Mouse (Mus musculus): Measurements from ENCODE around the gene Pex11b. TPM values are rescaled to one million over a fixed set of nuclear protein-coding genes. Genes with fewer than 3 reads are reported as not detected.
"Not testable (repeated sequence)": the region's sequence is repeated elsewhere in the genome, so short reads cannot be mapped to it uniquely, and the experiment has no call there.

Pex11b gene
- polyA plus RNA-seq, 1 experiment from 2014 or later: 44.6 TPM

DNA sequence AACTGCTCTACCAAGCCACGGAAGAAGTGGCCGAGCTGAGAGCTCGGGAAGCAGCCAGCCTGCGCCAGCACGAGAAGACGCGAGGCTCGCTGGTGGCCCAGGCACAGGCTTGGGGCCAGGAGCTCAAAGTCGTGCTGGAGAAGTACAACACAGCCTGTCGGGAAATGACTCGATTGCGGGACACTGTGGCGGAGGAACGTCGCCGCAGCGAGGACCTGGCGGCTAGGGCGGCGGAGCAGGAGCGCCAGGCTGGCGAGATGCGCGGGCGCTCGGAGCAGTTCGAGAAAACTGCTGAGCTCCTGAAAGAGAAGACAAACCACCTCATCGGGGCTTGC, 49.6 kb downstream of the Pex11b start:
- Histone ChIP-seq H3K27me3 (ENCODE audit: low read depth, poor library complexity, severe bottlenecking) (peaks cover 81% of the 10 kb centered on the region), H3K27ac (peak overlapping the region; percentile 14), H3K4me3 (peak overlapping the region; percentile 42), H3K36me3 (no peaks in the 10 kb centered on the region), H3K9me3 (replicated peaks) (no peaks in the 10 kb centered on the region), H3K4me1 (peaks cover 16% of the 10 kb centered on the region)
- peak; percentile 59 for DNase-seq (ENCODE audit: low spot score)
- 19% methylated on average over 28 of the region's 28 CpGs for WGBS

DNA sequence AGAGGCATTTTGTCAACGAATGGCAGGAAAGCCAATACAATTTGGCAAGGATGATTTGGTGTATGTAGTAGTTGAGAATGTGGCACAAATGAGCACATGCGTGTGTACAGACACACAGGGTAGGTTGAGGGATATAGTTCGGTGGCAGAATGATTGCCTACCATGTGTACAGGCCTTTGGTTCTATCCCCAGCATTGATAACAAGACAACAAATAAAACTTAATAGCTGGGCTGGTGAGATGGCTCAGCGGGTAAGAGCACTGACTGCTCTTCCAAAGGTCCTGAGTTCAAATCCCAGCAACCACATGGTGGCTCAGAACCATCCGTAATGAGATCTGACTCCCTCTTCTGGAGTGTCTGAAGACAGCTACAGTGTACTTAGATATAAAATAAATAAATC, 50.9 kb downstream of the Pex11b start:
- not testable (repeated sequence) for DNase-seq (ENCODE audit: low spot score); H3K4me3 ChIP-seq; H3K9me3 ChIP-seq (replicated peaks); H3K36me3 ChIP-seq; H3K27ac ChIP-seq
- peaks cover 72% of the 10 kb centered on the region for H3K27me3 ChIP-seq (ENCODE audit: low read depth, poor library complexity, severe bottlenecking)
- peaks cover 10% of the 10 kb centered on the region for H3K4me1 ChIP-seq
- WGBS: 93% methylated on average over 5 of the region's 5 CpGs

DNA sequence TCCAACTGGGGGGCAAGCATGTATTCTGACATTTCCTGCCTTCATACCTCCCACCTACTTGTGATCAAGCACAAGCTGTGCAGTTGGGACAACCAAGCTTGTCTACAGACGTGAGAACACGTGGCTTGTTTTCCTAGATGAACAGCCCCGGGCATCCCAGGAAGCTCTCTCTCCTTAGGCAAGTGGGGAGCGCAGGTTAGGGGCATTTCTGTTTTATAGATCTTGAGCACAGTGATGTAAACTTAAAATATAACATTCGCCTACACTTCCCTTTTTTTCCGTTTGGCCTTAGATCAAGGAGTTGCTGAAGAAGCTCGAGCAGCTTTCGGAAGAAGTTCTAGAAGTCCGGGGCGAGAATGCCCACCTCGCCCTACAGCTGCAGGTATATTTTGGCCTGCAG, 53.7 kb downstream of the Pex11b start:
- no peaks in the 10 kb centered on the region for H3K36me3 ChIP-seq
- H3K27me3 ChIP-seq (ENCODE audit: low read depth, poor library complexity, severe bottlenecking): peaks cover 44% of the 10 kb centered on the region
- no peak overlapping the region for H3K4me3 ChIP-seq
- no peak for DNase-seq (ENCODE audit: low spot score)
- WGBS: 80% methylated on average over 11 of the region's 11 CpGs
- no peak overlapping the region for H3K27ac ChIP-seq
- H3K4me1 ChIP-seq: peaks cover 16% of the 10 kb centered on the region
- H3K9me3 ChIP-seq (replicated peaks): no peaks in the 10 kb centered on the region

DNA sequence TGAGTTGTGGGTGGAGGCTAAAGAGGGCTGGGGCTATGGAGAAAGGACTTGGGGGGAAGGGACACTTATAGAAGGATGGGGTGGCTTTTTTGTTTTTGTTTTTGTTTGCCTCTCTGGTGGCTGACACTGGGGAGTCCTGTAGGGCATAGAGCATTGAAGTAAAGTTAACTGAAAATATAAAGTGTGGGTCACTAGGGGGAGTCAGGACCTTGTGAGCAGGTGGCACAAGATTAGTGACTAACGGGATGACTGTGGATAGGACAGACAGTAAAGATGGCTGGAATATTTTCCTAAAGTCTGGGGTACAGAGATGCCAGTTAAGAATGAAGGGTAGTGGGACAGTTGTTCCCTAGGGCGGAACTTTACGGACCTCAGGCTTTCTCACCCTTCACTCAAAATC, 55.1 kb downstream of the Pex11b start:
- no peaks in the 10 kb centered on the region for H3K9me3 ChIP-seq (replicated peaks)
- peaks cover 9% of the 10 kb centered on the region for H3K4me1 ChIP-seq
- H3K27ac ChIP-seq: no peak overlapping the region
- peaks cover 30% of the 10 kb centered on the region for H3K27me3 ChIP-seq (ENCODE audit: low read depth, poor library complexity, severe bottlenecking)
- WGBS: 65% methylated on average over 3 of the region's 3 CpGs
- no peak for DNase-seq (ENCODE audit: low spot score)
- H3K4me3 ChIP-seq: no peak overlapping the region
- no peaks in the 10 kb centered on the region for H3K36me3 ChIP-seq

DNA sequence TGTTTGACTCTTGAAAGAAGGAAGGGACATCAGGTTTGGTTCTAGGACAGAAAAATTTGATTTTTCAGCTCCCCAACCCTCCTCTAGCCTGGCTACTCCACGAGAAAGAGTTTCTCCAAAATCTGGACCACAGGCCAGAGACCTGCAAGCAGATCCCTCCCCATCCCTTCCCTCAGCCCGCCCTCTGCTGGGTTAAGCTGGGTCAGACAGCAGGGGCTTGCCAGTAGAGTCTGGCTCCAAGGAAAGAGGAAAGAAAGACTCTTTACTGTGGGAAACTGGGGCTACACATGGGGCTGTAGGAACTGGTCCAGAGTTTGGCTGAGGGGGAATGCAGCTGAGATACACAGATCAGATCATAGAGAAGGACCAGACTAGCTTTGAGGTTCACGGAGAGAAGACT, 57.3 kb downstream of the Pex11b start:
- DNase-seq (ENCODE audit: low spot score): no peak

DNA sequence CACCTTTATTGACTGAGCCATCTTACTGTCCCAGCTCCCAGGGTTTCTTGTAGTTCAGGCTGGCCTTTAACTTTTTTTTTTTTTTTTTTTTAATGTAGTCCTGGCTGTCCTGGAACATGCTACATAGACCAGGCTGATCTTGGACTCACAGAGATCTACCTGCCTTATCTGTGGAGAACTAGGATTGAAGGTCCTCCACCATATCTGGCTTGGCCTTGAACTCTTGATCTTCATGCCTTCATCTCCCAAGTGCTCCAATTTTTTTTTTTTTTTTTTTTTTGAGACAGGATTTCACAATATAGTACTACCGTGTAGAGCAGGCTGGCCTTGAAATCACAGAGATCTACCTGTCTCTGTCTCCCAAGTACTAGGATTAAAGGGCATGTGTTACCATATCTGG, 58.4 kb downstream of the Pex11b start:
- H3K4me1 ChIP-seq: peaks cover 28% of the 10 kb centered on the region
- H3K4me3 ChIP-seq: no peak overlapping the region
- DNase-seq (ENCODE audit: low spot score): no peak
- H3K27ac ChIP-seq: no peak overlapping the region
- no peaks in the 10 kb centered on the region for H3K9me3 ChIP-seq (replicated peaks)
- WGBS: 89% methylated on average over 1 of the region's 1 CpGs
- H3K36me3 ChIP-seq: no peaks in the 10 kb centered on the region
- H3K27me3 ChIP-seq (ENCODE audit: low read depth, poor library complexity, severe bottlenecking): peaks cover 16% of the 10 kb centered on the region

More for the DNA sequence above, 57.3 kb downstream of the Pex11b start:
- 16% methylated on average over 3 of the region's 3 CpGs for WGBS
- H3K4me1 ChIP-seq: peaks cover 20% of the 10 kb centered on the region
- H3K36me3 ChIP-seq: no peaks in the 10 kb centered on the region
- H3K27ac ChIP-seq: peak overlapping the region; percentile 58; the same call in 1 of the 2 replicates
- H3K9me3 ChIP-seq (replicated peaks): no peaks in the 10 kb centered on the region
- no peak overlapping the region for H3K4me3 ChIP-seq
- peaks cover 17% of the 10 kb centered on the region for H3K27me3 ChIP-seq (ENCODE audit: low read depth, poor library complexity, severe bottlenecking)

Other genes starting within 250 kb of the Pex11b start
- gene BC107364, start 183.1 kb upstream of the Pex11b start, polyA plus RNA-seq (2016; fragmentation: Nextera tagmentation; extraction: Ambion mirVana): 0.14 TPM in 1 of 2 replicates, not detected in the other
- gene Hfe2, start 110.2 kb upstream of the Pex11b start, polyA plus RNA-seq (2016; fragmentation: Nextera tagmentation; extraction: Ambion mirVana): 0.58 and 0.84 TPM in 2 replicates
- gene Txnip, start 77.4 kb upstream of the Pex11b start, polyA plus RNA-seq (2016; fragmentation: Nextera tagmentation; extraction: Ambion mirVana): 28.5 and 43.4 TPM in 2 replicates
- gene Gm16253, start 58.4 kb upstream of the Pex11b start, polyA plus RNA-seq (2016; fragmentation: Nextera tagmentation; extraction: Ambion mirVana): 0.60 and 2.0 TPM in 2 replicates
- gene Polr3gl, start 41.2 kb upstream of the Pex11b start, polyA plus RNA-seq (2016; fragmentation: Nextera tagmentation; extraction: Ambion mirVana): 27.2 and 42.1 TPM in 2 replicates
- 0.73 and 0.96 TPM in 2 replicates for gene Ankrd34a, start 38.7 kb upstream of the Pex11b start, polyA plus RNA-seq (2016; fragmentation: Nextera tagmentation; extraction: Ambion mirVana)
- gene Lix1l, start 34.2 kb upstream of the Pex11b start, polyA plus RNA-seq (2016; fragmentation: Nextera tagmentation; extraction: Ambion mirVana): 3.6 and 4.5 TPM in 2 replicates
- 224 and 228 TPM in 2 replicates for gene Rbm8a, start 5.4 kb upstream of the Pex11b start, polyA plus RNA-seq (2016; fragmentation: Nextera tagmentation; extraction: Ambion mirVana)
- 0.08 and 0.14 TPM in 2 replicates for gene Gm42957, start 98 bp downstream of the Pex11b start, polyA plus RNA-seq (2016; fragmentation: Nextera tagmentation; extraction: Ambion mirVana)
- gene Itga10, start 10.2 kb downstream of the Pex11b start, polyA plus RNA-seq (2016; fragmentation: Nextera tagmentation; extraction: Ambion mirVana): 0.58 and 0.80 TPM in 2 replicates
- gene Ankrd35, start 34.8 kb downstream of the Pex11b start, polyA plus RNA-seq (2016; fragmentation: Nextera tagmentation; extraction: Ambion mirVana): 0.09 and 0.10 TPM in 2 replicates
- 36.4 and 58.3 TPM in 2 replicates for gene Pias3, start 61.0 kb downstream of the Pex11b start, polyA plus RNA-seq (2016; fragmentation: Nextera tagmentation; extraction: Ambion mirVana)
- gene Nudt17, start 73.2 kb downstream of the Pex11b start, polyA plus RNA-seq (2016; fragmentation: Nextera tagmentation; extraction: Ambion mirVana): 9.1 and 9.6 TPM in 2 replicates
- gene Polr3c, start 92.3 kb downstream of the Pex11b start, polyA plus RNA-seq (2016; fragmentation: Nextera tagmentation; extraction: Ambion mirVana): 50.2 and 51.4 TPM in 2 replicates
- gene Rnf115, start 92.3 kb downstream of the Pex11b start, polyA plus RNA-seq (2016; fragmentation: Nextera tagmentation; extraction: Ambion mirVana): 64.3 and 69.8 TPM in 2 replicates
- not detected in 2 replicates for gene Pdzk1, start 193.9 kb downstream of the Pex11b start, polyA plus RNA-seq (2016; fragmentation: Nextera tagmentation; extraction: Ambion mirVana)
- 0.13 TPM in 1 of 2 replicates, not detected in the other for gene Cd160, start 194.0 kb downstream of the Pex11b start, polyA plus RNA-seq (2016; fragmentation: Nextera tagmentation; extraction: Ambion mirVana)